Mouse (Mus musculus) liver, adult 2 months (tissue): ENCODE data around the gene Pick1. TPM values are rescaled to one million over a fixed set of nuclear protein-coding genes. Genes with fewer than 3 reads are reported as not detected.

Experiments
- DNase-seq: peaks from one replicate; pipeline ENCODE4 v3.0.0-alpha.2; 2011; ENCODE audit warnings: low read depth, low spot score; ENCODE audit errors: extremely low read depth
- H3K27ac ChIP-seq: fragments of 200-500 bp; replicated peaks from 2 replicates; pipeline ENCODE4 v1.5.1; 2012; ENCODE audit warnings: low read depth, mild to moderate bottlenecking, control low read depth, inconsistent platforms, low read length; ENCODE audit not compliant: insufficient read depth
- H3K27me3 ChIP-seq: fragments of 200-500 bp; 2 replicates; pipeline ENCODE4 v1.6.1; 2012; ENCODE audit warnings: mild to moderate bottlenecking, moderate library complexity, low read length, inconsistent platforms; ENCODE audit not compliant: control insufficient read depth, insufficient read depth
- H3K36me3 ChIP-seq: fragments of 200-500 bp; 2 replicates; pipeline ENCODE4 v1.6.1; 2012; ENCODE audit warnings: low read length, inconsistent platforms; ENCODE audit not compliant: control insufficient read depth, insufficient read depth
- H3K4me1 ChIP-seq: fragments of 200-500 bp; 2 replicates; pipeline ENCODE4 v1.6.1; 2011; ENCODE audit warnings: low read length; ENCODE audit not compliant: control insufficient read depth, insufficient read depth
- H3K4me3 ChIP-seq: fragments of 200-500 bp; 2 replicates; pipeline ENCODE4 v1.5.1; 2011; ENCODE audit warnings: low read depth, mild to moderate bottlenecking, control low read depth, low read length, moderate library complexity; ENCODE audit not compliant: insufficient read depth
- H3K79me2 ChIP-seq: fragments of 200-500 bp; 2 replicates; pipeline ENCODE4 v1.6.1; 2012; ENCODE audit warnings: inconsistent platforms, mild to moderate bottlenecking, low read length, moderate library complexity; ENCODE audit not compliant: control insufficient read depth, insufficient read depth
- H3K9ac ChIP-seq: fragments of 200-500 bp; 2 replicates; pipeline ENCODE4 v1.6.1; 2012; ENCODE audit warnings: low read depth, mild to moderate bottlenecking, control low read depth, inconsistent platforms, low read length
- CTCF ChIP-seq: fragments of 200-500 bp; IDR thresholded peaks from 2 replicates; pipeline ENCODE4 v1.5.1; 2011; ENCODE audit warnings: low read depth, low read length, control low read depth
- POLR2A ChIP-seq: fragments of 200-500 bp; IDR thresholded peaks from 2 replicates; pipeline ENCODE4 v1.6.1; 2011; ENCODE audit warnings: low read length, control low read depth; ENCODE audit not compliant: insufficient read depth; ENCODE audit errors: extremely low read depth
- WGBS: fragments of 180-500 bp; shearing (Covaris S2); methylation state at CpG from one replicate; pipeline ENCODE4 v1.1.7; 2018; 5-methylcytosine and 5-hydroxymethylcytosine counted together
- polyA plus RNA-seq: library from polyadenylated mRNA; depleted of rRNA; stranded (reverse); fragments of >200 nt; gene quantifications from 2 replicates; pipeline ENCODE4 v1.2.3, GENCODE M21; 2012
- total RNA-seq: library from RNA; depleted of rRNA; stranded (reverse); fragments of >200 nt; gene quantifications from 2 replicates; pipeline ENCODE4 v1.2.3, GENCODE M21; 2014

The Pick1 gene
- total and polyA plus RNA-seq, 2 experiments = 12.4 to 18.5 TPM

GRCm38 (mm10) chr15:79258521-79258920 lies 29.5 kb downstream of the Pick1 start:
- peaks cover 18% of the 10 kb centered on the region for H3K27me3 ChIP-seq
- 47% methylated on average over 17 of the region's 17 CpGs for WGBS
- no peak for DNase-seq
- no peak overlapping the region for H3K4me3 ChIP-seq
- H3K4me1 ChIP-seq = no peaks in the 10 kb centered on the region
- H3K9ac ChIP-seq = no peak overlapping the region
- H3K27ac ChIP-seq = no peak overlapping the region
- no peaks in the 10 kb centered on the region for H3K79me2 ChIP-seq
- TF ChIP-seq POLR2A (no peak), CTCF (no peak)
- no peaks in the 10 kb centered on the region for H3K36me3 ChIP-seq

GRCm38 (mm10) chr15:79261095-79261725 lies 32.2 kb downstream of the Pick1 start:
- no peaks in the 10 kb centered on the region for H3K4me1 ChIP-seq
- H3K36me3 ChIP-seq = no peaks in the 10 kb centered on the region
- no peak overlapping the region for H3K27ac ChIP-seq
- H3K4me3 ChIP-seq = peak overlapping the region; percentile 24; the same call in 1 of the 2 replicates
- DNase-seq = no peak
- H3K27me3 ChIP-seq = peaks cover 18% of the 10 kb centered on the region
- H3K79me2 ChIP-seq = no peaks in the 10 kb centered on the region
- TF ChIP-seq POLR2A (no peak), CTCF (no peak)
- WGBS = 11% methylated on average over 62 of the region's 62 CpGs
- no peak overlapping the region for H3K9ac ChIP-seq

- 6% methylated on average over 25 of the region's 28 CpGs for WGBS
- Histone ChIP-seq H3K79me2 (no peaks in the 10 kb centered on the region), H3K27ac (no peak overlapping the region), H3K36me3 (no peaks in the 10 kb centered on the region), H3K4me1 (no peaks in the 10 kb centered on the region), H3K4me3 (no peak overlapping the region), H3K9ac (no peak overlapping the region), H3K27me3 (peaks cover 18% of the 10 kb centered on the region)
- no peak for TF ChIP-seq CTCF
- TF ChIP-seq POLR2A = no peak
- DNase-seq = no peak
Observed at GRCm38 (mm10) chr15:79261757-79262156, 32.8 kb downstream of the Pick1 start.

GRCm38 (mm10) chr15:79262375-79262774 lies 33.4 kb downstream of the Pick1 start:
- Histone ChIP-seq H3K9ac (no peak overlapping the region), H3K36me3 (no peaks in the 10 kb centered on the region), H3K4me1 (no peaks in the 10 kb centered on the region), H3K27ac (no peak overlapping the region), H3K79me2 (no peaks in the 10 kb centered on the region), H3K27me3 (peaks cover 18% of the 10 kb centered on the region), H3K4me3 (no peak overlapping the region)
- WGBS = 56% methylated on average over 13 of the region's 13 CpGs
- TF ChIP-seq CTCF = peak; percentile 14; the same call in 1 of the 2 replicates
- TF ChIP-seq POLR2A = no peak
- DNase-seq = no peak

GRCm38 (mm10) chr15:79262786-79263309 lies 33.9 kb downstream of the Pick1 start:
- H3K79me2 ChIP-seq = no peaks in the 10 kb centered on the region
- H3K4me3 ChIP-seq = no peak overlapping the region
- no peaks in the 10 kb centered on the region for H3K4me1 ChIP-seq
- H3K9ac ChIP-seq = no peak overlapping the region
- DNase-seq = no peak
- no peaks in the 10 kb centered on the region for H3K36me3 ChIP-seq
- 91% methylated on average over 3 of the region's 3 CpGs for WGBS
- TF ChIP-seq CTCF (no peak), POLR2A (no peak)
- peaks cover 18% of the 10 kb centered on the region for H3K27me3 ChIP-seq
- no peak overlapping the region for H3K27ac ChIP-seq

- H3K4me1 ChIP-seq = no peaks in the 10 kb centered on the region
- peaks cover 16% of the 10 kb centered on the region for H3K27me3 ChIP-seq
- DNase-seq = no peak
- no peak overlapping the region for H3K4me3 ChIP-seq
- no peak overlapping the region for H3K9ac ChIP-seq
- no peaks in the 10 kb centered on the region for H3K79me2 ChIP-seq
- TF ChIP-seq CTCF (no peak), POLR2A (no peak)
- no peak overlapping the region for H3K27ac ChIP-seq
- 97% methylated on average over 6 of the region's 6 CpGs for WGBS
- no peaks in the 10 kb centered on the region for H3K36me3 ChIP-seq
Observed at GRCm38 (mm10) chr15:79263726-79264125, 34.8 kb downstream of the Pick1 start.
